In the genomic region with DNA sequence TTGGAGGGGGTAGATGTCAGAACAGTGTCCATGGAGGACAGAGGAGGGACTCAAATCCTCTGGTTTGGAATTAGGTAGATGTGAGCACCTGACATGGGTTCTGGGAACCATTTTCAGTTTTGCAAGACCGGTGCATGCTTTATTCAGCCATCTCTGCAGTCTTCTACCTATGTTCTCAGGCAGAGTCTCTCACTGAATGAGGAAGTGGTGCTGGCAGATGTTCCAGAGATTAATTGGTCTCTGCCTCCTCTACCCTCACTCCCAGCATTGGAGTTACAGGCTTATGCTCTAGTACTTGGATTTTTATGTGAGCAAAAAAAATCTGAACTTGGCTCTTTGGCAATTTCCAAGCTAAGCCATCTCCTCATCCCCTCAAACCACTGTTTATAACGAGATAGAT, we compare ENCODE assay signal across 24 mouse cellular contexts. TPM values are rescaled to one million over a fixed set of nuclear protein-coding genes. Genes with fewer than 3 reads are reported as not detected.
DNase-seq lines count a peak whose midpoint lies in the region; ATAC-seq and TF ChIP-seq lines count a peak whose summit lies in the region.
"Had no signal": no experiment of that assay in that cellular context is flagged by ENCODE, and none has a peak within 500 bp of the region (broad histone marks: within the 10 kb centered on the region; RNA-seq: fewer than 3 reads in every experiment).

No protein-coding gene starts in this region.

- 95% methylated on average over 2 of the region's 2 CpGs for WGBS in cerebellum, adult 2 months
- 96% methylated on average over 2 of the region's 2 CpGs for WGBS in forebrain, embryonic 15.5 days

- no peak for TF ChIP-seq POLR2A in cerebellum, adult 2 months (IDR thresholded peaks at IDR 0.05; ENCODE audit: borderline replicate concordance, insufficient read depth, low read length)

- H3K9ac ChIP-seq in forebrain, embryonic 15.5 days (replicated peaks): no peak overlapping the region
- H3K9ac ChIP-seq: embryonic facial prominence, embryonic 13.5 days; embryonic facial prominence, embryonic 15.5 days; forebrain, embryonic 12.5 days; forebrain, postnatal 0 days had no signal

- H3K9me3 ChIP-seq in forebrain, embryonic 15.5 days: no peaks in the 10 kb centered on the region
- H3K9me3 ChIP-seq: forebrain, embryonic 12.5 days had no signal

- no peaks in the 10 kb centered on the region for H3K36me3 ChIP-seq in forebrain, embryonic 15.5 days
- H3K36me3 ChIP-seq: forebrain, embryonic 12.5 days had no signal

- no peak overlapping the region for H3K4me3 ChIP-seq in cerebellum, adult 2 months (replicated peaks; ENCODE audit: insufficient read depth, low read depth, low read length)
- H3K4me3 ChIP-seq in forebrain, embryonic 15.5 days: no peak overlapping the region
- H3K4me3 ChIP-seq: embryonic facial prominence, embryonic 13.5 days; embryonic facial prominence, embryonic 15.5 days; erythroblast, embryonic 14.5 days; forebrain, embryonic 10.5 days; forebrain, embryonic 12.5 days had no signal

- H3K27ac ChIP-seq in cerebellum, adult 2 months (ENCODE audit: insufficient read depth, low read length): no peak overlapping the region
- no peak overlapping the region for H3K27ac ChIP-seq in forebrain, embryonic 15.5 days (replicated peaks)
- H3K27ac ChIP-seq: embryonic facial prominence, embryonic 13.5 days; embryonic facial prominence, embryonic 15.5 days; forebrain, embryonic 10.5 days; forebrain, embryonic 12.5 days had no signal

- H3K4me1 ChIP-seq in cerebellum, adult 2 months (ENCODE audit: control insufficient read depth, insufficient read depth, low read length): peaks cover 9% of the 10 kb centered on the region; the same call in 1 of the 2 replicates
- H3K4me1 ChIP-seq in forebrain, embryonic 15.5 days: peaks cover 8% of the 10 kb centered on the region
- H3K4me1 ChIP-seq: forebrain, embryonic 12.5 days had no signal

- no peak for TF ChIP-seq CTCF in cerebellum, adult 2 months (IDR thresholded peaks at IDR 0.05; ENCODE audit: borderline replicate concordance, insufficient read depth, low read depth, low read length)

- no peak overlapping the region for H3K4me2 ChIP-seq in forebrain, embryonic 15.5 days (replicated peaks)
- H3K4me2 ChIP-seq: embryonic facial prominence, embryonic 13.5 days; embryonic facial prominence, embryonic 15.5 days; forebrain, embryonic 12.5 days had no signal

- no peaks in the 10 kb centered on the region for H3K27me3 ChIP-seq in cerebellum, adult 2 months (ENCODE audit: control insufficient read depth, insufficient read depth, low read length)
- H3K27me3 ChIP-seq in forebrain, embryonic 15.5 days: no peaks in the 10 kb centered on the region
- H3K27me3 ChIP-seq: embryonic facial prominence, embryonic 13.5 days; embryonic facial prominence, embryonic 15.5 days; forebrain, embryonic 12.5 days had no signal

- ATAC-seq in common myeloid progenitor, adult 5-6 weeks (replicated peaks; ENCODE audit: low read depth, poor library complexity, severe bottlenecking): peak; percentile 43; the same call in 1 of the 2 replicates
- peak; percentile 60 for ATAC-seq in megakaryocyte progenitor cell, adult 5-6 weeks (replicated peaks; ENCODE audit: poor library complexity)
- ATAC-seq in forebrain, embryonic 15.5 days (replicated peaks): no peak
- ATAC-seq: forebrain, embryonic 14.5 days; forebrain, postnatal 0 days had no signal

- DNase-seq in heart, adult 11 months: peak; percentile 67
- no peak for DNase-seq in heart, postnatal 4 days
- no peak for DNase-seq in cerebellum, adult 2 months
- DNase-seq: adrenal gland, adult 2 months; adrenal gland, postnatal 10 days; adrenal gland, postnatal 25 days; B cell, adult 2 months; cerebellum, adult 11 months; cerebellum, adult 18-20 months; cerebellum, adult 9-10 months; cerebellum, postnatal 10 days; cerebellum, postnatal 25 days; embryo, embryonic 11 days; forebrain, postnatal 0 days had no signal

RNA-seq across cellular contexts. Expression of a gene that starts 17.8 kb away (rescaled TPM):
- 10 to 100 TPM; 15.1 to 17.1 TPM for total RNA-seq in heart, postnatal 4 days (2021)
- 98.3 and 107 TPM in 2 replicates for total RNA-seq in common myeloid progenitor, adult 5-6 weeks (2017)
- total RNA-seq in megakaryocyte progenitor cell, adult 5-6 weeks (2015): 148 and 167 TPM in 2 replicates
- 89.5 and 104 TPM in 2 replicates for total RNA-seq in megakaryocyte progenitor cell, adult 5-6 weeks (2017)
- polyA plus RNA-seq in cerebellum, adult 2 months (2012; rRNA removed): 24.8 and 25.7 TPM in 2 replicates
- polyA plus RNA-seq in forebrain, embryonic 15.5 days (2015; fragmentation: Nextera tagmentation; extraction: Ambion mirVana): 18.0 and 19.4 TPM in 2 replicates
- total RNA-seq: MEL had no signal
